Mouse (Mus musculus) retina, embryonic 14.5 days (tissue): ENCODE data around the gene Myof.

ENCODE experiments used
- DNase-seq: peaks from one replicate; pipeline ENCODE4 v3.0.0-alpha.2; 2015; ENCODE audit warnings: low spot score

Gene Myof

GRCm38 (mm10) chr19:38043281-38043981, at the start of gene Myof:
Myof (minus strand) TSS chr19:38043577.
- peak; percentile 41 for DNase-seq

GRCm38 (mm10) chr19:38091512-38091985, 48.2 kb upstream of the Myof start:
- no peak for DNase-seq

GRCm38 (mm10) chr19:38089358-38089757, 46.0 kb upstream of the Myof start:
- DNase-seq, result no peak

GRCm38 (mm10) chr19:38086948-38087551, 43.7 kb upstream of the Myof start:
- peak; percentile 45 for DNase-seq

GRCm38 (mm10) chr19:38085841-38086240, 42.5 kb upstream of the Myof start:
- DNase-seq, result no peak

GRCm38 (mm10) chr19:38082931-38083525, 39.7 kb upstream of the Myof start:
- no peak for DNase-seq

GRCm38 (mm10) chr19:38081361-38081760, 38.0 kb upstream of the Myof start:
- no peak for DNase-seq

- no peak for DNase-seq
Measured at GRCm38 (mm10) chr19:38077851-38078540, 34.6 kb upstream of the Myof start.

- peak; percentile 35 for DNase-seq
Measured at GRCm38 (mm10) chr19:38076251-38076650, 32.9 kb upstream of the Myof start.

GRCm38 (mm10) chr19:38075051-38075450, 31.7 kb upstream of the Myof start:
- no peak for DNase-seq

GRCm38 (mm10) chr19:38073226-38073625, 29.8 kb upstream of the Myof start:
- no peak for DNase-seq

- no peak for DNase-seq
Measured at GRCm38 (mm10) chr19:38064051-38064450, 20.7 kb upstream of the Myof start.

- no peak for DNase-seq
Measured at GRCm38 (mm10) chr19:38063201-38063600, 19.8 kb upstream of the Myof start.

GRCm38 (mm10) chr19:38056931-38057330, 13.6 kb upstream of the Myof start:
- no peak for DNase-seq

- DNase-seq, result no peak
Measured at GRCm38 (mm10) chr19:38056276-38056675, 12.9 kb upstream of the Myof start.

GRCm38 (mm10) chr19:38055798-38056197, 12.4 kb upstream of the Myof start:
- DNase-seq, result no peak

- peak; percentile 99 for DNase-seq
Measured at GRCm38 (mm10) chr19:38054720-38055192, 11.4 kb upstream of the Myof start, which contains the start of gene Cep55. Cep55 (plus strand) TSS chr19:38055011.

- peak; percentile 81 for DNase-seq
Measured at GRCm38 (mm10) chr19:38054149-38054719, 10.9 kb upstream of the Myof start.

- DNase-seq, result peak; percentile 65
Measured at GRCm38 (mm10) chr19:38053227-38054041, 10.1 kb upstream of the Myof start.

GRCm38 (mm10) chr19:38049686-38050085, 6.3 kb upstream of the Myof start:
- DNase-seq, result no peak

GRCm38 (mm10) chr19:38045198-38045597, 1.8 kb upstream of the Myof start:
- no peak for DNase-seq
